ENCODE assay signal across 31 mouse cellular contexts in the genomic region with DNA sequence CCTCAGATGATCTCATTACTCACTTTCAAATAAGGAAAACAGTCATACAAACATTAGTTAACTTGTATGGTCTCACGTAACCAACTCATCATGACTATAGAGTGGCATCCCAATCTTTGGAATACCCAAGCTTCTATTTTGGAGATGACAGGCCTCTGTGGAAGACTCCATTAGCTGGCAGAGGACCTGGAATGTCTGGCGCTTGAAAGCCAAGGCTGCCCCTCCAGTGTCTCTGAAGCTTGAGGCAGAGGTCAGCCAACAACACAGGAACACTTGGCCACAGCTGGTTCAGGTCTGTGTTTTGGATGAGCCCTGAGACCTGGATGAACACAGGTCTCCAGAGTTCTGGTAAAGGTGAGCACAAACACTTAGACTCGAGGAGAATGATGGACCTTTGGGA. TPM values are rescaled to one million over a fixed set of nuclear protein-coding genes. Genes with fewer than 3 reads are reported as not detected.
"Had no signal": no experiment of that assay in that cellular context is flagged by ENCODE, and none has a peak within 500 bp of the region (broad histone marks: within the 10 kb centered on the region; RNA-seq: fewer than 3 reads in every experiment).

No protein-coding gene starts in this region.

RNA-seq across cellular contexts. Expression of a gene that starts 27.6 kb away (rescaled TPM):
- total RNA-seq: common myeloid progenitor, adult 5-6 weeks; forebrain, postnatal 0 days; gastrocnemius, adult 18-20 months; gastrocnemius, adult 2 months; gastrocnemius, adult 8-10 months; gastrocnemius, postnatal 10 days; gastrocnemius, postnatal 14 days; gastrocnemius, postnatal 25 days; gastrocnemius, postnatal 36 days; gastrocnemius, postnatal 4 days; granulocyte monocyte progenitor cell, adult 5-6 weeks; heart, adult 18-20 months; heart, adult 8-10 months had no signal
- polyA plus RNA-seq: cerebellum, adult 2 months; cortical plate, adult 2 months; embryonic facial prominence, embryonic 10.5 days; embryonic facial prominence, embryonic 11.5 days; embryonic facial prominence, embryonic 12.5 days; embryonic facial prominence, embryonic 13.5 days; embryonic facial prominence, embryonic 14.5 days; embryonic facial prominence, embryonic 15.5 days; erythroblast, embryonic 14.5 days; forebrain, embryonic 10.5 days; forebrain, embryonic 11.5 days; forebrain, embryonic 12.5 days; forebrain, embryonic 13.5 days; forebrain, embryonic 14.5 days; forebrain, embryonic 15.5 days; forebrain, embryonic 16.5 days; forebrain, postnatal 0 days; gonadal fat pad, adult 2 months had no signal

RNA-seq across cellular contexts. Expression of a gene that starts 35.1 kb away (rescaled TPM):
- total RNA-seq: common myeloid progenitor, adult 5-6 weeks; gastrocnemius, adult 18-20 months; gastrocnemius, adult 2 months; gastrocnemius, adult 8-10 months; gastrocnemius, postnatal 25 days; granulocyte monocyte progenitor cell, adult 5-6 weeks; heart, adult 18-20 months had no signal
- polyA plus RNA-seq: erythroblast, embryonic 14.5 days; gonadal fat pad, adult 2 months had no signal

RNA-seq across cellular contexts. Expression of a gene that starts 45.6 kb away (rescaled TPM):
- total RNA-seq: common myeloid progenitor, adult 5-6 weeks; gastrocnemius, postnatal 25 days; granulocyte monocyte progenitor cell, adult 5-6 weeks had no signal
- polyA plus RNA-seq: erythroblast, embryonic 14.5 days had no signal

RNA-seq across cellular contexts. Expression of a gene that starts 52.6 kb away (rescaled TPM):
- total RNA-seq: common myeloid progenitor, adult 5-6 weeks; forebrain, postnatal 0 days; gastrocnemius, adult 18-20 months; gastrocnemius, adult 2 months; gastrocnemius, adult 8-10 months; gastrocnemius, postnatal 10 days; gastrocnemius, postnatal 14 days; gastrocnemius, postnatal 25 days; gastrocnemius, postnatal 36 days; gastrocnemius, postnatal 4 days; granulocyte monocyte progenitor cell, adult 5-6 weeks; heart, adult 18-20 months; heart, adult 8-10 months had no signal
- polyA plus RNA-seq: cerebellum, adult 2 months; cortical plate, adult 2 months; embryonic facial prominence, embryonic 10.5 days; embryonic facial prominence, embryonic 11.5 days; embryonic facial prominence, embryonic 12.5 days; embryonic facial prominence, embryonic 13.5 days; embryonic facial prominence, embryonic 14.5 days; embryonic facial prominence, embryonic 15.5 days; erythroblast, embryonic 14.5 days; forebrain, embryonic 10.5 days; forebrain, embryonic 11.5 days; forebrain, embryonic 12.5 days; forebrain, embryonic 13.5 days; forebrain, embryonic 14.5 days; forebrain, embryonic 15.5 days; forebrain, embryonic 16.5 days; forebrain, postnatal 0 days; frontal cortex, adult 2 months; gonadal fat pad, adult 2 months had no signal
